Mouse (Mus musculus) forebrain, embryonic 11.5 days (tissue): Measurements from ENCODE around the gene Slc39a11. TPM values are rescaled to one million over a fixed set of nuclear protein-coding genes. Genes with fewer than 3 reads are reported as not detected.

ENCODE experiments used
- ATAC-seq: fragments of 200-750 bp; cut with Nextera tagmentation; replicated peaks from 2 replicates; pipeline ENCODE4 v1.8.0; 2017; ENCODE audit warnings: moderate TSS enrichment; ENCODE audit not compliant: low FRiP score
- DNase-seq: peaks from one replicate; pipeline ENCODE4 v3.0.0-alpha.2; 2017; ENCODE audit warnings: low spot score
- H3K27ac ChIP-seq: fragments of 300-500 bp; sonication (generic); 2 replicates; pipeline ENCODE4 v1.5.1; 2014; ENCODE audit warnings: low read depth, low read length
- H3K27me3 ChIP-seq: fragments of 300-500 bp; sonication (generic); 2 replicates; pipeline ENCODE4 v1.6.1; 2014; ENCODE audit warnings: mild to moderate bottlenecking, low read length, mixed read lengths; ENCODE audit not compliant: control insufficient read depth, insufficient read depth
- H3K36me3 ChIP-seq: fragments of 300-500 bp; sonication (generic); 2 replicates; pipeline ENCODE4 v1.6.1; 2014; ENCODE audit warnings: mild to moderate bottlenecking, low read length, moderate library complexity, mixed read lengths; ENCODE audit not compliant: control insufficient read depth, insufficient read depth
- H3K4me1 ChIP-seq: fragments of 300-500 bp; sonication (generic); replicated peaks from 2 replicates; pipeline ENCODE4 v1.6.1; 2014; ENCODE audit warnings: low read length, mixed read lengths; ENCODE audit not compliant: control insufficient read depth, insufficient read depth
- H3K4me2 ChIP-seq: fragments of 300-500 bp; sonication (generic); 2 replicates; pipeline ENCODE4 v1.6.1; 2014; ENCODE audit warnings: low read depth, mild to moderate bottlenecking, low read length, moderate library complexity, mixed read lengths; ENCODE audit not compliant: severe bottlenecking
- H3K4me3 ChIP-seq: fragments of 300-500 bp; sonication (generic); 2 replicates; pipeline ENCODE4 v1.5.1; 2014; ENCODE audit warnings: low read depth, low read length
- H3K9ac ChIP-seq: fragments of 300-500 bp; sonication (generic); 2 replicates; pipeline ENCODE4 v1.6.1; 2014; ENCODE audit warnings: low read length
- H3K9me3 ChIP-seq: fragments of 300-500 bp; sonication (generic); 2 replicates; pipeline ENCODE4 v1.6.1; 2016; ENCODE audit warnings: low read length, mixed read lengths; ENCODE audit not compliant: control insufficient read depth
- WGBS: fragments of 180-500 bp; shearing (Covaris S2); extraction: QIAGEN DNeasy Blood & Tissue Kit; methylation state at CpG from one replicate; pipeline ENCODE4 v1.1.7; 2014; 5-methylcytosine and 5-hydroxymethylcytosine counted together
- polyA plus RNA-seq: library from polyadenylated mRNA; unstranded; fragments of >200 nt; fragmentation: Nextera tagmentation; extraction: Ambion mirVana; gene quantifications from 2 replicates; pipeline ENCODE4 v1.2.1, GENCODE M21; 2014

Slc39a11 gene
- polyA plus RNA-seq, 1 experiment from 2014 or later: 20.6 TPM

DNA sequence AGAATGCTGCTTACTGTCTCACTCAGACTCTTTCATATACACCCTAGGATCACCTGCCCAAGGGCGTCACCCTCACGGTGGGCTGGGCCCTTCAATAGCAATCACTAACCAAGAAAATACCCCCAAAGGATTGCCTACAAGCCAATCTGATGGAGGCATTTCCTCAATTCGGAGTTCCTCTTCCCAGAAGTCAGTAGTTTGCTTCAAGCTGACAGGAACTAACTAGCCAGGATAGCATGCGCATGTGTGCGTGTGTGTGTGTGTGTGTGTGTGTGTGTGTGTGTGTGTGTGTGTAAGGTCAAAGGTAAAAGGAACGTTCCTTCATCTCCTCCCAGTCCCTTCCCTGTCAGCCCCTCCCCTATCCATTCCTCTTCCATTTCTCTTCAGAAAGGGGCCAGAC lies 199.9 kb downstream of the Slc39a11 start:
- H3K27me3 ChIP-seq: no peaks in the 10 kb centered on the region
- H3K27ac ChIP-seq: no peak overlapping the region

DNA sequence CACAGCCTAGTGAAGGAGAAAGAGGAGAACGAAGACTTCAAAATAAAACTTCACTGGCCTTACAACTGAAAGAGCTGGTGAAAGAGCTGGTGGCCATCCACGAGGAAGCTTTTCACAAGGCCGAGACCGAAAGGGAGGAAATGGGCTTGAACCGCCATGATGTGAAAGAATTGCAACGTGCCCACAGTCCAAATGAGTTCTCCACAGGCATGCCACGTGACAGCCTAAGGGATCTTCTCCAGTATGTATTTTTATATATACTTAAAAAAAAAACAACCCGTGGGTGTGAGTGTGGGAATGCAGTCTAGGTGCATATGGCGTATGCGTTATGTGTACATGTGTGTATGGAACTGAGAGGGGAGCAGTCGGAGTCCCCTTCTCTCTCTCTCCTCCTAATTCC lies 207.8 kb downstream of the Slc39a11 start:
- H3K36me3 ChIP-seq: no peaks in the 10 kb centered on the region
- peaks cover 13% of the 10 kb centered on the region for H3K4me1 ChIP-seq
- WGBS: 95% methylated on average over 11 of the region's 11 CpGs
- peaks cover 4% of the 10 kb centered on the region; the same call in 1 of the 2 replicates for H3K9me3 ChIP-seq
- peaks cover 11% of the 10 kb centered on the region; the same call in 1 of the 2 replicates for H3K27me3 ChIP-seq
- no peak overlapping the region for H3K9ac ChIP-seq
- ATAC-seq (no peak), DNase-seq (no peak)
- H3K27ac ChIP-seq: no peak overlapping the region
- H3K4me3 ChIP-seq: no peak overlapping the region
- H3K4me2 ChIP-seq: no peak overlapping the region

More for the DNA sequence above, 199.9 kb downstream of the Slc39a11 start:
- Histone ChIP-seq H3K36me3 (no peaks in the 10 kb centered on the region), H3K4me1 (peaks cover 8% of the 10 kb centered on the region; the same call in 1 of the 2 replicates), H3K9me3 (no peaks in the 10 kb centered on the region), H3K4me2 (no peak overlapping the region), H3K9ac (no peak overlapping the region), H3K4me3 (no peak overlapping the region)
- no peak for DNase-seq
- no peak for ATAC-seq
- WGBS: 91% methylated on average over 6 of the region's 6 CpGs

DNA sequence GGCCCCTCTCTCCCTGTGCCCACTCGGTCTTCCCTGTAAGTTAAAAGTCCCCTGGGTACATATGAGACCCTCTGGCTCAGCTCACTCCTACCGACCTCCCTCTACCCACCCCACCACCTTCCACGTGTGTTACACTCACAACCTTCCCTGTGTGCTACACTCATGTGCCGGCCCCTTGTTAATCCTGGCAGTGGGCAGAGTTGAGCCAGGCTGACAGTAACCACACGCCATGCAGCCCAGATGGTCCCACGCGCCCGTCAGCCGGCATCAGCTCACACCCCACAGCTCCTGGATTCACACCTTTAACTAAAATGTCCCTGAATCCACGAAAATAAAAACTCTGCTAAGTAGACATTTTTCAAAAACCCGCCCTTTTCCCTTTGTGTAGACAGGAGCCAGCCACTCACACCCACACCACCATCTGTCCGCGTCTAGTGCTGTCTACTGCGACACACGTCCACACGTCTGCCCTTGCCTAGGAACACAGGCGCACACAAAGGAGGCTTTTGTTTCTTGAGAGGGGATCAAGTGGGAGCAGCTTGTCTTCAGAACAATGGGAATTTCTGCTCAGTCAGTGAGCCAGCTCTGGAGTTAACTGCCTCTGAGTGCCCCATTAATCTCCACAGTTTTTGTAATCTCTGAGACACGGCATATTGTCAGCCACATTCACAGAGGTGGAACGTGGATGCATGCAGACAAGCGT lies 210.4 kb downstream of the Slc39a11 start:
- peaks cover 11% of the 10 kb centered on the region; the same call in 1 of the 2 replicates for H3K27me3 ChIP-seq
- peak overlapping the region; percentile 51 for H3K9ac ChIP-seq
- DNase-seq (peak; percentile 78), ATAC-seq (peak; percentile 92)
- H3K4me1 ChIP-seq: peaks cover 16% of the 10 kb centered on the region
- no peak overlapping the region for H3K4me3 ChIP-seq
- WGBS: 25% methylated on average over 20 of the region's 20 CpGs
- H3K4me2 ChIP-seq: 0 out of 2 replicates have a peak overlapping the region, but pooled peaks have one; percentile 9
- H3K9me3 ChIP-seq: peaks cover 4% of the 10 kb centered on the region; the same call in 1 of the 2 replicates
- H3K36me3 ChIP-seq: no peaks in the 10 kb centered on the region
- H3K27ac ChIP-seq: peak overlapping the region; percentile 79

DNA sequence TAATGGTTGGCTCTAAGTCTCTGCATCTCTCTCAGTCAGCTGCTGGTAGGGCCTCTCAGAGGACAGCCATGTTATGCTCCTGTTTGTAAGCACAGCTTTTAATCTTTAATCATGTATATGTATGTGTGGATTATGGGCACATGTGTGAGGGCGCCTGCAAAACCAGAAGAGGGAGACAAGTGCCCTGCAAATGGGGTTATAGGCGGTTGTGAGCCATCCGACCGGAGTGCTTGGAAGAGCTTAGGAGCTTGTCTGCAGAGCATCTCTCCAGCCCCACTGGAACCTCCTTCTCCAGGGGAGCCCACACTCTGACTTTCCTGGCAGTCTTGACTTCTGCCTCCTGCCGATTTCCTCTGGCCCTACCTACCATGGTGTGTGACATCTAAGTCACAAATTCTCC lies 211.0 kb downstream of the Slc39a11 start:
- H3K4me1 ChIP-seq: peaks cover 16% of the 10 kb centered on the region
- peaks cover 4% of the 10 kb centered on the region; the same call in 1 of the 2 replicates for H3K9me3 ChIP-seq
- H3K4me3 ChIP-seq: no peak overlapping the region
- peak overlapping the region; percentile 79 for H3K27ac ChIP-seq
- 81% methylated on average over 5 of the region's 5 CpGs for WGBS
- no peaks in the 10 kb centered on the region for H3K36me3 ChIP-seq
- H3K9ac ChIP-seq: peak overlapping the region; percentile 51
- H3K27me3 ChIP-seq: peaks cover 11% of the 10 kb centered on the region; the same call in 1 of the 2 replicates
- DNase-seq (no peak), ATAC-seq (peak; percentile 6)
- H3K4me2 ChIP-seq: no peak overlapping the region

DNA sequence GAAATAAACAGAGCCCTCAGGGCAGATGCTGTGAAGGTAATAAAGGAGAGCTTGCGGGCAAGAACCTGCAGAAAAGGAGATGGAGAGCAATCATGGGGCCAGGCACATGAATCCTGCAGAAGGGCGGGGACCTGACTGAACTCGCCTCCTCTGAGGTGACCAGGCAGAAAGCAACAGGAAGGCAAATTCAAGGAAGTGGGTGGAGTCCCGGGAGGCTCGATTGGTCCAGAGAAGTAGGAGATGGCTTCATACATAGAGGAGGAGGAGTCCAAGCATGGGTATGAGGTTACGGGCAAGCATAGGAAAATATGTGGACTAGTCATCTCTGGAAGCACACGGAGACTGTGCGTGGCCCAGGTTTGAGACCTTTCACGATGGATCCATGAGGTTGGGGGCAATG lies 212.5 kb downstream of the Slc39a11 start:
- DNase-seq (no peak), ATAC-seq (no peak)
- 93% methylated on average over 9 of the region's 9 CpGs for WGBS
- Histone ChIP-seq H3K27me3 (peaks cover 11% of the 10 kb centered on the region; the same call in 1 of the 2 replicates), H3K9ac (no peak overlapping the region), H3K27ac (no peak overlapping the region), H3K4me3 (no peak overlapping the region), H3K4me1 (peaks cover 16% of the 10 kb centered on the region), H3K36me3 (no peaks in the 10 kb centered on the region), H3K4me2 (no peak overlapping the region), H3K9me3 (peaks cover 4% of the 10 kb centered on the region; the same call in 1 of the 2 replicates)

DNA sequence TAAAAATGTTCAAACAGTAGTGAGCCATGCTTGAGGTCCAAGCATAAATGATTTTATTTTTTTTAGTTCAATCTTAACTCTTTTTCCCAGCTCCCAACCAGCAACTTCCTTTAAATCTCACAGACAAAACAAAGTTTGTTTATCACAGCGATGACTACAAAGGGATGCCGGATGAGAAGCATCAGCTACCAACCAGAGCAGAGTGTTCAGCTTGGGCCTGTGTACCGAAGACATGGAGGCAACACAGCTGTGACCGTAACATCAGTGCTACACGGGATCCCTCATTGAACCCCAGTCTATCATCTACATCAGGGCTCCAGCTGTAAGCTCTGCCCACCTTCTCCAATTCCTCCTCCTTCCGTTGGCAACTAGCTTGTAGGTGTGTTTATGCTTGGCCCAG lies 213.6 kb downstream of the Slc39a11 start:
- ATAC-seq: no peak
- no peaks in the 10 kb centered on the region for H3K36me3 ChIP-seq
- H3K4me2 ChIP-seq: no peak overlapping the region
- peaks cover 8% of the 10 kb centered on the region; the same call in 1 of the 2 replicates for H3K27me3 ChIP-seq
- no peak overlapping the region for H3K4me3 ChIP-seq
- 90% methylated on average over 6 of the region's 6 CpGs for WGBS
- no peak overlapping the region for H3K9ac ChIP-seq
- DNase-seq: no peak
- H3K27ac ChIP-seq: no peak overlapping the region
- peaks cover 4% of the 10 kb centered on the region; the same call in 1 of the 2 replicates for H3K9me3 ChIP-seq
- H3K4me1 ChIP-seq: peaks cover 16% of the 10 kb centered on the region

DNA sequence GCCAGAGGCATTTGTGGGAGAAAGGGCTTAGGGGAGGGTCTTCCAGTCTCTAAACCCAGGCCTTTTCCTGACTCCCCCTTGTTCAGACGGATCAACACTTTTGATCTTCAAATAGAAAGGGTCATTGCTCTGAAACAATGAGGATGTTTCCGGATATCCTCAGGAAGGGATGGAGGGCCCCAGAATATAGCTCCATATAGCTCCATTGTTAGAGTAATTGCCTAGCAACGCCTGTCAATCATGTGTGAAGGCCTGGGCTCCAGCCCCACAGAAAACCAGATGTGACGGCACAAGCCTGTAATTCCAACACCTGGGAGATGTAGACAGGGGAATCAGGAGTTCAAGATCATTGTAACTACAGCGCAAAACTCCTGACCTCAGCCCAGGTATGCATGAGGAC lies 214.2 kb downstream of the Slc39a11 start:
- H3K9me3 ChIP-seq: no peaks in the 10 kb centered on the region
- peaks cover 16% of the 10 kb centered on the region for H3K4me1 ChIP-seq
- no peak for DNase-seq
- ATAC-seq: no peak
- WGBS: 49% methylated on average over 5 of the region's 5 CpGs
- H3K4me3 ChIP-seq: no peak overlapping the region
- H3K4me2 ChIP-seq: no peak overlapping the region
- no peak overlapping the region for H3K27ac ChIP-seq
- no peaks in the 10 kb centered on the region for H3K36me3 ChIP-seq
- no peak overlapping the region for H3K9ac ChIP-seq
- H3K27me3 ChIP-seq: peaks cover 8% of the 10 kb centered on the region; the same call in 1 of the 2 replicates

DNA sequence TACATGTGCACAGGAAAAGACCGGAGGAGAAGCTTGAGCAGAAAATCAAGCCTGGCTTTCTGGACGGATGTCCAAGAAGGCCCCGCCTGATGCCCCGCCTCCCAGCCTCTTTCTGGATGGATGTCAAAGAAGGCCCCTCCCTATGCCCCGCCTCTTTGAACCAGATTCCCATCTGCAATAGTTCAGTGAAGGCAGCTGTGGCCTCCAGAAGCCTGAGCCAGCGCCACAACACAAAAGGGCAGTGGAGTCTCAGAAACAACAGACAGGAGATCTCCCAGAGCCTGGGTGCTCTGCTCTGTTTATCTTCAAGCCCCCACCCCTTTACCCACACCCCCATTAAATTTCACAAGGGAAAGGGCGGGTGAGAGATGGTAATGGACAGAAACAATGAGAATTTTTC lies 218.7 kb downstream of the Slc39a11 start:
- DNase-seq: no peak
- H3K4me2 ChIP-seq: no peak overlapping the region
- no peaks in the 10 kb centered on the region for H3K36me3 ChIP-seq
- no peak overlapping the region for H3K4me3 ChIP-seq
- 70% methylated on average over 7 of the region's 7 CpGs for WGBS
- ATAC-seq: no peak
- H3K4me1 ChIP-seq: 0 out of 2 replicates have a peak, but pooled peaks cover 3% of the 10 kb centered on the region
- no peak overlapping the region for H3K9ac ChIP-seq
- H3K27ac ChIP-seq: no peak overlapping the region
- H3K27me3 ChIP-seq: no peaks in the 10 kb centered on the region
- H3K9me3 ChIP-seq: no peaks in the 10 kb centered on the region

DNA sequence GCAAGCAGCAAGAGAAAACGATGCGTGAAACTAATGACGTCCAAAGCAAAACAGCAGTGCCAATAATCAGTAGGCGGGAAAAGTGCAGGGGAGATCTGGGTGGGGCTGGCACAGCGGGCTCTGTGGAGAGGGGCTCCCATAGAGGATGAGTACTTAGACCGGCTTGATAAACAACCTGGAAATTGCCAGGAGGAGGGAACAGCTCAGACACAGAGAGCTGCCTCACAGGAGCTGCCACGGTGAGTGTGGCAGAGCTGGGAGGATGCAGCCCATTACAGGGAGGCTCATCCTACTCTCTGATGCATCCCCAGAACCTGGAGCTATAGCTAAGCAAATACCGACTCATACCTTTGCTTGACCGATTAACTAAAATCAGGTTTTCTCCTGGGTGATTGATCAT lies 224.0 kb downstream of the Slc39a11 start:
- Histone ChIP-seq H3K9ac (no peak overlapping the region), H3K9me3 (no peaks in the 10 kb centered on the region), H3K4me1 (no peaks in the 10 kb centered on the region), H3K27ac (no peak overlapping the region), H3K27me3 (no peaks in the 10 kb centered on the region), H3K36me3 (no peaks in the 10 kb centered on the region), H3K4me2 (no peak overlapping the region), H3K4me3 (no peak overlapping the region)
- 73% methylated on average over 9 of the region's 9 CpGs for WGBS
- no peak for ATAC-seq
- DNase-seq: no peak
